Mouse (Mus musculus) bone marrow macrophage, adult 2 months (primary cell): Measurements from ENCODE around the gene Zfp943. TPM values are rescaled to one million over a fixed set of nuclear protein-coding genes. Genes with fewer than 3 reads are reported as not detected.
A peak's percentile ranks its signal among the peaks of the same experiment; 100 is the strongest.
"Not testable (repeated sequence)": the region's sequence is repeated elsewhere in the genome, so short reads cannot be mapped to it uniquely, and the experiment has no call there.

Experiments
- H3K27ac ChIP-seq: 2 replicates; pipeline ENCODE4 v1.5.1; 2012; ENCODE audit warnings: low read depth, low read length; ENCODE audit not compliant: insufficient read depth
- H3K4me1 ChIP-seq: 2 replicates; pipeline ENCODE4 v1.6.1; 2012; ENCODE audit warnings: low read length; ENCODE audit not compliant: control insufficient read depth, insufficient read depth
- H3K4me3 ChIP-seq: 2 replicates; pipeline ENCODE4 v1.5.1; 2012; ENCODE audit warnings: mild to moderate bottlenecking, low read length, moderate library complexity; ENCODE audit not compliant: insufficient read depth
- CTCF ChIP-seq: IDR thresholded peaks from 2 replicates; pipeline ENCODE4 v1.5.1; 2012; ENCODE audit warnings: low read depth, mild to moderate bottlenecking, low read length, moderate library complexity
- POLR2A ChIP-seq: IDR thresholded peaks from 2 replicates; pipeline ENCODE4 v1.6.1; 2012; ENCODE audit warnings: mild to moderate bottlenecking, low read depth, low read length, borderline replicate concordance
- polyA plus RNA-seq: library from polyadenylated mRNA; stranded (reverse); fragments of >200 nt; gene quantifications from 2 replicates; pipeline ENCODE4 v1.2.4, GENCODE M21; 2012; ENCODE audit not compliant: missing spikeins, insufficient read depth, insufficient read length

Gene Zfp943
- polyA plus RNA-seq: 21.8 and 23.9 TPM in 2 replicates

- peak within 1 kb of the TSS; percentile 93 for H3K27ac ChIP-seq
- H3K4me3 ChIP-seq: peak within 1 kb of the TSS; percentile 74
- H3K4me1 ChIP-seq: not testable (repeated sequence)
Measured at GRCm38 (mm10) chr17:21962107-21962907, at the start of gene Zfp943, which contains the start of gene Zfp942. Zfp943 (plus strand) TSS chr17:21962552. Zfp942 (minus strand) TSS chr17:21962464.

GRCm38 (mm10) chr17:21963302-21963701 is 950 bp downstream of the Zfp943 start:
- TF ChIP-seq CTCF: no peak
- no peak for TF ChIP-seq POLR2A
- no peak overlapping the region for H3K27ac ChIP-seq
- H3K4me3 ChIP-seq: peak overlapping the region; percentile 14; the same call in 1 of the 2 replicates
- peaks cover 5% of the 10 kb centered on the region for H3K4me1 ChIP-seq

- not testable (repeated sequence) for H3K4me3 ChIP-seq, H3K4me1 ChIP-seq, H3K27ac ChIP-seq
Measured at GRCm38 (mm10) chr17:22035594-22035993, 73.2 kb downstream of the Zfp943 start.

GRCm38 (mm10) chr17:22049403-22049802 is 87.1 kb downstream of the Zfp943 start:
- Histone ChIP-seq H3K4me1 (no peaks in the 10 kb centered on the region), H3K27ac (no peak overlapping the region)

GRCm38 (mm10) chr17:22053211-22053610 is 90.9 kb downstream of the Zfp943 start:
- H3K27ac ChIP-seq: no peak overlapping the region
- H3K4me3 ChIP-seq: no peak overlapping the region
- no peaks in the 10 kb centered on the region for H3K4me1 ChIP-seq
- TF ChIP-seq CTCF (no peak), POLR2A (no peak)

More at GRCm38 (mm10) chr17:22049403-22049802, 87.1 kb downstream of the Zfp943 start:
- no peak overlapping the region for H3K4me3 ChIP-seq
- TF ChIP-seq POLR2A (no peak), CTCF (no peak)

GRCm38 (mm10) chr17:22081031-22081631 is 118.8 kb downstream of the Zfp943 start:
- Histone ChIP-seq H3K27ac (no peak overlapping the region), H3K4me3 (peak overlapping the region; percentile 63), H3K4me1 (no peaks in the 10 kb centered on the region)
- TF ChIP-seq POLR2A (no peak), CTCF (no peak)

- not testable (repeated sequence) for H3K4me1 ChIP-seq, H3K27ac ChIP-seq
Measured at GRCm38 (mm10) chr17:22083224-22083623, 120.9 kb downstream of the Zfp943 start.

GRCm38 (mm10) chr17:22118770-22119169 is 156.4 kb downstream of the Zfp943 start:
- Histone ChIP-seq H3K27ac (no peak overlapping the region), H3K4me1 (no peaks in the 10 kb centered on the region), H3K4me3 (no peak overlapping the region)
- no peak for TF ChIP-seq POLR2A

More at GRCm38 (mm10) chr17:22083224-22083623, 120.9 kb downstream of the Zfp943 start:
- not testable (repeated sequence) for H3K4me3 ChIP-seq

Other genes with a start within 250 kb of the Zfp943 start
- 4.0 and 5.0 TPM in 2 replicates for gene Zfp229, start 231.8 kb upstream of the Zfp943 start, polyA plus RNA-seq
- 0.43 TPM in 1 of 2 replicates, not detected in the other for gene Zfp820, start 116.8 kb upstream of the Zfp943 start, polyA plus RNA-seq
- gene Zfp995, start 52.6 kb upstream of the Zfp943 start, polyA plus RNA-seq: 11.3 and 12.1 TPM in 2 replicates
- 10.8 and 11.2 TPM in 2 replicates for gene Zfp942, start 88 bp upstream of the Zfp943 start, polyA plus RNA-seq
- 1.9 and 2.7 TPM in 2 replicates for gene Zfp947, start 203.6 kb downstream of the Zfp943 start, polyA plus RNA-seq